Mouse (Mus musculus) megakaryocyte, embryonic 14.5 days (primary cell): ENCODE measurements around the gene Mtif3.

Source experiments
- FLI1 ChIP-seq: IDR thresholded peaks from 2 replicates; pipeline ENCODE4 v1.6.1; 2012; ENCODE audit warnings: low read length, inconsistent platforms, mixed read lengths
- GATA1 ChIP-seq: IDR thresholded peaks from 3 replicates; pipeline ENCODE4 v1.6.1; 2012; ENCODE audit warnings: mixed read lengths, low read length, inconsistent platforms, borderline replicate concordance

GRCm38 (mm10) chr5:146998802-146999201 lies 35.2 kb upstream of the Mtif3 start:
- no peak for TF ChIP-seq GATA1
- no peak for TF ChIP-seq FLI1
